Mouse (Mus musculus): ENCODE data around the gene Cdkn2aip.

The Cdkn2aip gene

DNA sequence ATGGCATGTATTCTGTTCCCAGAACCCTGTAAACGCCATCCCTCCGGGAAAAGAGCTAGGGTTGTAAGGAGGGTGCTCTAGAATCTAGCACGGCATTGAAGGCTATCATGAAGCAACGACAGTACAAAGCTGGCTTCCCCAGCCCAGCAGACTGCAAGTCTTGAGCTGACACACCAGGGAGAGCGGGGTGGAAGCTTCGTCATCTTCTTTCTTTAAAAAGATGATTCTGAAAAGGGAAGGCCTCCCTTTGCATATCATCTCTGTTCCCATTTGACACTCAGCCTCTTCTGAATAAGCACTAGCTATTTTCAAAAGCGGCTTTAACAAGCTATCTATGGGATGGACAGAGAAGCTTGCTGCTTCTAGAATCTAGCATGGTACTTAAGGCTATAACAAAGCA, 53.3 kb downstream of the Cdkn2aip start:
- DNase-seq (ENCODE audit: inconsistent age in 2 of 2, low spot score in 1 of 2), result no peak

DNA sequence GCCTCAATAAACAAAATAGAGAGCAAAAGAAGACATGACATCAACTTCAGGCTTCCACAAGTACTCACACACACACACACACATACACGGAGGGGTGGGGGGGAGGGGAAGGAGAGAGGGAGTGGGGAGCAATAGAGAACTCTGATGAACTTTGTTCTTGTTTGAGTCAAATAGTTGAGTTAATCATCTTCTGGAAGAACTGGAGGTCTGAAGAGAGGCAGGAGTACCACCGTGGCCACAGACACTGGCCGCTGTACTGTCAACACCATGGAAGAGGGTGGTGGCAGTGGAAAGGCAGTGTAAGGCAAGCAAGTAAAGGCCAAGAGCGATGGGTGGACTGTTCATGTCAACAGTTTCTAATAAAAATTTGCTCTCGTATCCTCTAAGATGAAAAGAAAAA, 54.3 kb downstream of the Cdkn2aip start:
- no peak for DNase-seq (ENCODE audit: inconsistent age in 2 of 2, low spot score in 1 of 2)
